Mouse (Mus musculus): ENCODE measurements at regions not wholly inside any gene's neighbourhood (a gene's known extent, or its start where the extent isn't known, plus 50 kb on each side); places are given as distances from the start of the nearest gene placed in this dataset.

GRCm38 (mm10) chr2:48513848-48514247 lies 300.1 kb upstream of the Acvr2a start:
- TF ChIP-seq CTCF (IDR thresholded peaks at IDR 0.05; ENCODE audit: borderline replicate concordance, insufficient read depth, low read depth, low read length) (no peak), POLR2A (IDR thresholded peaks at IDR 0.05; ENCODE audit: borderline replicate concordance, insufficient read depth, low read length) (no peak)
